Mouse (Mus musculus) B cell, adult 62 days (primary cell): ENCODE measurements around the gene Gm3327. TPM values are rescaled to one million over a fixed set of nuclear protein-coding genes. Genes with fewer than 3 reads are reported as not detected.

Experiments used
- total RNA-seq: library from RNA; stranded (reverse); gene quantifications from 4 replicates; pipeline ENCODE4 v1.2.4, GENCODE M21; 2023

Gm3327 gene
- total RNA-seq: not detected in 4 replicates

DNA sequence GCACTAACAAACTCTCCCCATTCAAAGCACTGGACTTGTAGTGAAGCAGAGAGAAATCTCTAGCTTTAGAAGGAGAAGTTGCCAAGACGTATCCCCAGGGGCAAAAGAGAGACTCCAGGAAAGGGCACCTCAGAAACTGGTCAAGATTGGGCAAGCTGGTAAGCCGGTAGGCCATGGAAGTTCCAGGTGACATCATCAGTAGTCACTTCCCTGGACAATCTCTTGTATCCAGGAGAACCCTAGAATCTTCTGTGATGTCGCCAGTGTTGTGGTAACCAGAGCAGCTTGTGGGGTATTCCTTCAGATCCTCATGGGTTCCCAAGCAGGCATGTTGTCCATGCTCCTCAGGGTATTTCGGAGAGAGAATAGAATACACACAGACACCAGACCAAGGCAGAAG lies at the start of gene Gm3327:
Gene Gm3327, plus strand, starts transcription at position 301 of the 400 bp plus-strand sequence.

DNA sequence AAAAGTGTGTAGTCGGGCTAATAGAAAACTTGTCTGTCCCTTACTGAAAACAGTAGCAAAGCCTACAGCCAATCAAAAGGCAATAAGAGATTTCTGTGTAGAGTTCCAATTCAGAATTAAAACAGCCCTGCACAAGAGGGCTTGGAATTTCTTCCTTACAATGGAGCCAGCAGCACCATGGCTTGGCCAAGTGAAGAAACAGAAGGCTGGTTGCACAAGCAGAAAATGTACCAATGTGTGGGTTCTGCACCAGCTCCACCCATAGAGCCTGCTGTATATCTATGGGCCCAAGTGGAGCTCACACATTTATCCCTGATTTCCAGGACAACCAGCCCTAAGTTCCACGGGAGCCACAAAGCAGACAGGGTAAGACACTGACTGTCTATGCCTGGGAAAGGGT lies 21.3 kb upstream of the Gm3327 start, which contains the start of gene Ear2:
Gene Ear2, plus strand, starts transcription at position 301 of the 400 bp plus-strand sequence.

Other genes with a start within 250 kb of the Gm3327 start
- not detected in 4 replicates for gene Ear1, start 248.3 kb upstream of the Gm3327 start, total RNA-seq
- not detected in 4 replicates for gene Ear10, start 200.3 kb upstream of the Gm3327 start, total RNA-seq
- not detected in 4 replicates for gene Gm8113, start 198.5 kb upstream of the Gm3327 start, total RNA-seq
- not detected in 4 replicates for gene Ang5, start 166.8 kb upstream of the Gm3327 start, total RNA-seq
- not detected in 4 replicates for gene Ang6, start 121.6 kb upstream of the Gm3327 start, total RNA-seq
- 1.7 to 2.0 TPM in 2 of 4 replicates, not detected in the others for gene Ear2, start 21.2 kb upstream of the Gm3327 start, total RNA-seq
- not detected in 4 replicates for gene Gm8212, start 73.8 kb downstream of the Gm3327 start, total RNA-seq
- not detected in 4 replicates for gene 4930503E14Rik, start 89.4 kb downstream of the Gm3327 start, total RNA-seq
- not detected in 4 replicates for gene Gm8220, start 161.7 kb downstream of the Gm3327 start, total RNA-seq
- gene Gm5930, start 214.7 kb downstream of the Gm3327 start, total RNA-seq: not detected in 4 replicates
- gene Gm8229, start 241.5 kb downstream of the Gm3327 start, total RNA-seq: not detected in 4 replicates